Mouse (Mus musculus) embryonic facial prominence, embryonic 13.5 days (tissue): ENCODE results near the gene Dusp7. TPM values are rescaled to one million over a fixed set of nuclear protein-coding genes. Genes with fewer than 3 reads are reported as not detected.

Experiments
- ATAC-seq: fragments of 200-750 bp; cut with Nextera tagmentation; 2 replicates; pipeline ENCODE4 v1.8.0; 2017; ENCODE audit warnings: low read depth; ENCODE audit not compliant: insufficient number of reproducible peaks, insufficient read depth, low FRiP score, low TSS enrichment
- H3K27ac ChIP-seq: fragments of 300-500 bp; sonication (generic); 2 replicates; pipeline ENCODE4 v1.5.1; 2015; ENCODE audit warnings: moderate library complexity, mild to moderate bottlenecking, inconsistent platforms
- H3K27me3 ChIP-seq: fragments of 300-500 bp; sonication (generic); 2 replicates; pipeline ENCODE4 v1.6.1; 2015; ENCODE audit warnings: mild to moderate bottlenecking, inconsistent platforms
- H3K36me3 ChIP-seq: fragments of 300-500 bp; sonication (generic); 2 replicates; pipeline ENCODE4 v1.6.1; 2015; ENCODE audit warnings: mild to moderate bottlenecking, inconsistent platforms
- H3K4me1 ChIP-seq: fragments of 300-500 bp; sonication (generic); 2 replicates; pipeline ENCODE4 v1.6.1; 2015; ENCODE audit warnings: inconsistent platforms
- H3K4me2 ChIP-seq: fragments of 300-500 bp; sonication (generic); 2 replicates; pipeline ENCODE4 v1.6.1; 2015; ENCODE audit warnings: moderate library complexity, mild to moderate bottlenecking, inconsistent platforms
- H3K4me3 ChIP-seq: fragments of 300-500 bp; sonication (generic); 2 replicates; pipeline ENCODE4 v1.5.1; 2015; ENCODE audit warnings: mild to moderate bottlenecking, inconsistent platforms
- H3K9ac ChIP-seq: fragments of 300-500 bp; sonication (generic); 2 replicates; pipeline ENCODE4 v1.6.1; 2015; ENCODE audit warnings: mild to moderate bottlenecking, inconsistent platforms
- H3K9me3 ChIP-seq: fragments of 300-500 bp; sonication (generic); 2 replicates; pipeline ENCODE4 v1.6.1; 2016; ENCODE audit warnings: inconsistent platforms
- WGBS: fragments of 180-500 bp; shearing (Covaris S2); methylation state at CpG from one replicate; pipeline ENCODE4 v1.1.7; 2015; ENCODE audit warnings: mixed read lengths; 5-methylcytosine and 5-hydroxymethylcytosine counted together
- polyA plus RNA-seq: library from polyadenylated mRNA; unstranded; fragments of >200 nt; fragmentation: Nextera tagmentation; extraction: Ambion mirVana; gene quantifications from 2 replicates; pipeline ENCODE4 v1.2.1, GENCODE M21; 2015

Dusp7 gene
- 40.3 and 40.6 TPM in 2 replicates for polyA plus RNA-seq

DNA sequence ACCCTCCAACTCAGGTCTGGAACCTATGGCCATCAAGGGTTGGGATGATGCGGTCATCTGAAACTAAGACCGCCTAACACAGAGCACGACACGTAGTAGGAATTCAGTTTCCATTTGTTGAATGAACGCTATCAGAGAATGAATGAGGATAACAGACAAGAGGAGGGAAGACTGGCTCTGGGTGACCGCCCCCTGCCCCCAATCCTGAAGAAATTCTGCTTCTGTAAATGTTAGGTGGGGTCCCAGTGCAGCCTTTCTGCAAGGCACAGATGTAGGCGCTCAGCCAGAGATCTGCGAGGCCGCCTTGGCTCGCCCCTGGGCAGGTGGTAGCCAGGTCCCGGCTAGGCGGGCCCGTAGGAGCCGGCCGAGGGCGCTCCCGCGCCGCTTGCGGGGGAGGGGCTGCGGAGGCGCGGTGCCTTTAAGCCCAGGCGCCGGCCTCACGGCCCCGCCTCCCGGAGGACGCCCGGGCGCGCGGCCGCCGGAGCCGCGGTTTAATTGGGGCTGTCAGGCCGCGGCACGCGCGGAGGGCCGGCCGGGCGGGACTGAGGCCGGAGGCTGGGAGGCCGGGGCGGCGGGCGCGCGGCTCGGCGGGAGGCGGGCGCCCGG lies at the start of gene Dusp7:
TSS of gene Dusp7 (plus strand) at position 521 of the 606 bp plus-strand sequence.
- Histone ChIP-seq H3K36me3 (peaks cover 27% of the 10 kb centered on the region), H3K27me3 (no peaks in the 10 kb centered on the region), H3K27ac (peak within 1 kb of the TSS; percentile 99), H3K4me2 (peak within 1 kb of the TSS; percentile 96), H3K4me3 (peak within 1 kb of the TSS; percentile 97), H3K9me3 (no peaks in the 10 kb centered on the region), H3K4me1 (peaks cover 60% of the 10 kb centered on the region), H3K9ac (peak within 1 kb of the TSS; percentile 99)
- under 1% methylated on average over 48 of the region's 57 CpGs for WGBS
- peak; percentile 69 for ATAC-seq

DNA sequence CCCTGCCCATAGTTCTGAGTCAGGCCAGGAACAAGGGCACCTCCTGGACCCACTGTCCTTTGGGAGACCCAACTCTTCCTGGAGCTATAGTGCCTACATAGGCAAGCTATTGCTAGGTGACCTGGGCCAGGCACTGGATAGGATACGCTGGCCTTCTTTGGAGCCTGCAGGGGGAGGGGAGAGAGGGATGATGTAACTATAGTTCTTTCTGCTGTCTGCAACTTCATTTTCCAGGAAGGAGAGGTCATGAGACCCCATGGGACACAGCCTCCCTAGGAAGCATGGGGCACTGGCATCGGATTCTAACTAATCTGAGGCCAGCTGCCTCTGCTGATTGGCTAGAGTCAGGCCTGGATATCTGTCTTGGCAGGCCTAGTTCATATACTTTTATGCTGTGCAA lies 49.3 kb upstream of the Dusp7 start:
- peak overlapping the region; percentile 65; the same call in 1 of the 2 replicates for H3K27ac ChIP-seq
- no peak overlapping the region for H3K9ac ChIP-seq
- ATAC-seq: no peak

DNA sequence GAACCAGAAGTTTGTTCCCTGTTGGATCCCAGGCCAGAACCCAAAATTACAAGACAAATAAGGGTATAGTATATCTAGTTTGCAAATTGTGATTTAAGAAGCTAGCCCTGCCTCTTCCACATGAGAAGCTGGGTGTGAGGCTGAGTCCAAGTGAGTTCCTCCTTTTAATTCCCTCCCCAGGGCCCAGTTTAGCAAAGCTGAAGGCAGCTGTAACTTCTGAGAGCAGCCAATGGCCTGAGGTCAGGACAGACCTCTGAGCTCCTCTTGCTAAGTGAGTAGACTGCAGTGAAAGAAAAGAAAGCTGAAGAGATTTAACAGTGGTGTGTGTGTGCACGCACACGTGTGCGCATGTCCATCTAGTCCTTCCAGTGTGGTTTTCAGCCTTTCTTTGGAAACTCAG lies 45.9 kb upstream of the Dusp7 start:
- ATAC-seq: no peak
- H3K9ac ChIP-seq: peak overlapping the region; percentile 27; the same call in 1 of the 2 replicates
- no peak overlapping the region for H3K4me2 ChIP-seq
- H3K27ac ChIP-seq: peak overlapping the region; percentile 71
- H3K9me3 ChIP-seq: no peaks in the 10 kb centered on the region
- H3K4me1 ChIP-seq: peaks cover 77% of the 10 kb centered on the region
- H3K36me3 ChIP-seq: no peaks in the 10 kb centered on the region
- WGBS: 67% methylated on average over 3 of the region's 3 CpGs
- no peaks in the 10 kb centered on the region for H3K27me3 ChIP-seq
- H3K4me3 ChIP-seq: no peak overlapping the region

More for the DNA sequence above, 49.3 kb upstream of the Dusp7 start:
- H3K36me3 ChIP-seq: 0 out of 2 replicates have a peak, but pooled peaks cover 6% of the 10 kb centered on the region
- no peak overlapping the region for H3K4me3 ChIP-seq
- WGBS: 32% methylated on average over 2 of the region's 2 CpGs
- no peak overlapping the region for H3K4me2 ChIP-seq
- H3K4me1 ChIP-seq: peaks cover 65% of the 10 kb centered on the region
- H3K9me3 ChIP-seq: no peaks in the 10 kb centered on the region
- H3K27me3 ChIP-seq: no peaks in the 10 kb centered on the region

DNA sequence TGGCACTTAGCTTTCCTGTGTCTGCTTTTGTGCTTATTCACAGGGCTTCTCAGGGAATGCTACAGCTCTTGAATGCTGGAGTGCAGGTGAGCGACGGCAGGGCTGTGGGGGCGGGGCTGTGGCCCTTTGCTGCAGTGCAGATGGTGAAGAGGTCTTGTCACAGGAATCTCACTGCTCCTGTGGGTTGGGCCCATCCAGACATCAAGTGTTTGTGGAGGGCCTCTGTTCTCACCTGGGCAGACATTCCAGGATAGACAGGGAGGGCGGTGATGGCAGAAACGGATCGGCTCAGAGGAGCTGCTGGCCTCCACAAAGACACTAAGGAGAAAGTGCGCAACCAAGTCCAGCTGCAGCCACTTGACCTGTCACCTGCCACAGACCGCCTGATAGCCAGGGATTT lies 42.2 kb upstream of the Dusp7 start:
- H3K4me2 ChIP-seq: no peak overlapping the region
- H3K27ac ChIP-seq: peak overlapping the region; percentile 39; the same call in 1 of the 2 replicates
- H3K4me3 ChIP-seq: no peak overlapping the region
- 62% methylated on average over 8 of the region's 8 CpGs for WGBS
- H3K4me1 ChIP-seq: peaks cover 63% of the 10 kb centered on the region
- ATAC-seq: no peak
- no peak overlapping the region for H3K9ac ChIP-seq
- H3K9me3 ChIP-seq: no peaks in the 10 kb centered on the region
- H3K27me3 ChIP-seq: no peaks in the 10 kb centered on the region
- 0 out of 2 replicates have a peak, but pooled peaks cover 4% of the 10 kb centered on the region for H3K36me3 ChIP-seq

DNA sequence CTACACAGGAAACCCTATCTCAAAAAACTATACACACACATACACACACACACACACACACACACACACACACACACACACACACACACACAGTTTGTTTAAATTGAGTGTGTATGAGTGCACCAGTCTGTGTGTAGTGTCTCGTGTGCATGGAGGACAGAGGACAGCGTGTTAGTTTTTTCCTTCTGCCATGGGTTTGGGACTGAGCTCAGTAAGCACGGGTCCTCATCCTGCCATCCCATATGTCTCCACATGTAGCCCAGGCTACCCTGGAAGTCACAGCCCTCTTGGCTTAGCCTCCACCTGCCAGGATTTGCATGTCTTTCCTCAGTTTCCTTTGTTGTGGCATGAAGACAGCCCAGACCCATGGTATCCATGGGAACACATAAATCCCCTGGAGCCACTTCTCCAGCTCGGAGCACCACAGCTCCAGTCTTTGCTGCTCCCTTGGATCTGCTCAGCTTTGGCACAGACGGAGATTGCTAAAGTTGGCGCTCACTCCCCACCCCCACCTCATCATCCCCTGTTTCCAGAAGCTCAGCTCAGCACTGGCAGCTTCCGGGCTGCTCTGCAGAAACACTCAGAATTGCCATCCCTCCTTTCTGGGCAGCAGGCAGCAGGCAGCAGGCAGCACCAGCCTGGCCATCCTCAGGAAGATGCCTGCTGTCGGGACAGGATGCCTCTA lies 41.2 kb upstream of the Dusp7 start:
- Histone ChIP-seq H3K36me3 (0 out of 2 replicates have a peak, but pooled peaks cover 4% of the 10 kb centered on the region), H3K4me3 (no peak overlapping the region), H3K9me3 (no peaks in the 10 kb centered on the region), H3K27ac (no peak overlapping the region), H3K4me1 (peaks cover 63% of the 10 kb centered on the region), H3K27me3 (no peaks in the 10 kb centered on the region), H3K4me2 (no peak overlapping the region), H3K9ac (no peak overlapping the region)
- 0 out of 2 replicates have a peak, but pooled peaks have one; percentile 12 for ATAC-seq
- WGBS: 71% methylated on average over 8 of the region's 8 CpGs

DNA sequence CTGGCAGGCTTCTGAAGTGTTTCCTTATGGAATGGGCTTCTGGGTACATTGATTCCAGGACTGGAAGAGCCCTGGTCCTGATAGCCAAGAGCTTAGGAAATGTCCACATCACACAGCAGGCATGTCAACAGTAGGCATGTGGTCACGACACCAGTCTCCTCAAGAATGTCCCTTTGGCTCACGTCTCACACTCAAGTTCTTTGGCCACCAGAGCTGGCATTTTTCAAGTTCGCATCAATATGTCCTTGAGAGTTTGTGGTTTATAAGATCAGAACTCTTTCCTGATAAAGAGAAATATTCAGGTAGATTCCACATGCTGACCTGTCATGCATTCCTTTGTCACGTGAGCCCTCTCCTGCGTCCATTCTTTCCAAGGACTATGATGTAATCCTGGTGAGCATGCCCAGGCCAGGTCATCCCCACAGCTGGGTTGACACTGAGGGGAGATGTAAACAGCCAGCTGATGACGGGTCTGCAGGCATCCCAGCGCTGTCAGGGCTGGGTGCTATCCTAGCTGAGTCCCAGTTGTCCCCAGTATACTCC lies 40.3 kb upstream of the Dusp7 start:
- H3K4me1 ChIP-seq: peaks cover 62% of the 10 kb centered on the region
- 0 out of 2 replicates have a peak, but pooled peaks cover 4% of the 10 kb centered on the region for H3K36me3 ChIP-seq
- WGBS: 81% methylated on average over 7 of the region's 7 CpGs
- peak overlapping the region; percentile 57; the same call in 1 of the 2 replicates for H3K27ac ChIP-seq
- no peak overlapping the region for H3K4me3 ChIP-seq
- H3K9ac ChIP-seq: 0 out of 2 replicates have a peak overlapping the region, but pooled peaks have one; percentile 6
- H3K4me2 ChIP-seq: no peak overlapping the region
- H3K9me3 ChIP-seq: no peaks in the 10 kb centered on the region
- H3K27me3 ChIP-seq: no peaks in the 10 kb centered on the region
- ATAC-seq: no peak

DNA sequence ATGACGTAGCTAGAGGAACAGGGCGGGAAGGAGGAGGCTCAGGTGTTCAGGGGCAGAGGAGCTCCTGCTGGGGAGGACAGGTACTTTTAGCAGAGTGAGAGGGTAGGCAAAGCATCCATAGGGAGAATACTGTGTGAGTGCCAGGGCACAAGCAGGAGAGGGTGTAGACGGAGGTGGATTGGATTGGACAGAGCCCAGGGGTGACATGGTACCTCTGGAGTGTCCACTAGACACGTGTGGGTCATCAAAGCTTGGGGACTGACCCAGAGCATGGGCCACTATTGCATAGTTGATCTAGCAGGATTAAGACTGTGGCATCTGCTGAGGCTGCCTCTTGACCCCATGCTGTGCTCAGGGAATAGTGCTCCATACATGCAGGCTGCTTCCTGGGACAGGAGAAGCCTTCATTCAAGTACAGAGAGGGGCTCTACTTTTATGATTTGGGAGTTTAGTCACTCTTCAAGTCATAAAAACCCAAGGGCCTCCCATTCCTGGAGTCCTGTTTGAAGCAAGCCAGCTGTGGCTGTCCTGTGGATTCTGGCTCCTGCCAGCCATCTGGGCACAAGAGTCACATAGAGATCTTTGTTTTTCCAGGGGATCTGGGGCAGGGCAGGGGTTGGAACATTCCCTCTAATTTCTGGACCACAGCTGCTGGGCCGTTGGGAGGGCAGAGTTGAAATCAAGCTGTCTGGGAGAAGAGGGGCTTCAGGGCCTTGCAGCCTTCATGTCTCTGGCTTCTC lies 39.5 kb upstream of the Dusp7 start:
- WGBS: 64% methylated on average over 5 of the region's 5 CpGs
- peak overlapping the region; percentile 57; the same call in 1 of the 2 replicates for H3K27ac ChIP-seq
- no peak for ATAC-seq
- H3K36me3 ChIP-seq: 0 out of 2 replicates have a peak, but pooled peaks cover 4% of the 10 kb centered on the region
- H3K9me3 ChIP-seq: no peaks in the 10 kb centered on the region
- no peak overlapping the region for H3K4me3 ChIP-seq
- peaks cover 63% of the 10 kb centered on the region for H3K4me1 ChIP-seq
- 0 out of 2 replicates have a peak overlapping the region, but pooled peaks have one; percentile 6 for H3K9ac ChIP-seq
- no peak overlapping the region for H3K4me2 ChIP-seq
- no peaks in the 10 kb centered on the region for H3K27me3 ChIP-seq

DNA sequence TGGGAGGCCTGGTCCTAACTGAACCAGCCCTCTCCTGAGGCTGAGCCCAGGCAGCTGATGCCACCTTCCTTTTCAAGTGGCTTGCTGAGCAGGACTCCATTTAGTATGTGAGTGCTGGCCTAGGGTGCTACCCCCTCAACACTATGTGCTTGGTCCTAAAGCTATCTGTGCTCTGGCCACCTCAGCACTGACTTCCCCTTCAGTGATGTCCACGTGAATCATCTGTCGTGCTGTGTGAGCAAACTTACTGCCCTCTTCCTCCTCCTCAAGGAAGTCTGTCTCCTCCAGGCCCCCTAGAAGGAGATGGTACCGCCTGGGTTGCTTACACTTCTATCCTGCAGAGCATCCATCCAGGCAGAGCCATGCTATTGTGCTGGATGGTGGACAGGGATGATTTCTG lies 35.7 kb upstream of the Dusp7 start:
- H3K9me3 ChIP-seq: no peaks in the 10 kb centered on the region
- 0 out of 2 replicates have a peak, but pooled peaks cover 4% of the 10 kb centered on the region for H3K36me3 ChIP-seq
- no peak overlapping the region for H3K4me2 ChIP-seq
- no peak for ATAC-seq
- H3K27me3 ChIP-seq: no peaks in the 10 kb centered on the region
- H3K27ac ChIP-seq: no peak overlapping the region
- 81% methylated on average over 3 of the region's 3 CpGs for WGBS
- peak overlapping the region; percentile 16; the same call in 1 of the 2 replicates for H3K9ac ChIP-seq
- no peak overlapping the region for H3K4me3 ChIP-seq
- H3K4me1 ChIP-seq: peaks cover 66% of the 10 kb centered on the region

DNA sequence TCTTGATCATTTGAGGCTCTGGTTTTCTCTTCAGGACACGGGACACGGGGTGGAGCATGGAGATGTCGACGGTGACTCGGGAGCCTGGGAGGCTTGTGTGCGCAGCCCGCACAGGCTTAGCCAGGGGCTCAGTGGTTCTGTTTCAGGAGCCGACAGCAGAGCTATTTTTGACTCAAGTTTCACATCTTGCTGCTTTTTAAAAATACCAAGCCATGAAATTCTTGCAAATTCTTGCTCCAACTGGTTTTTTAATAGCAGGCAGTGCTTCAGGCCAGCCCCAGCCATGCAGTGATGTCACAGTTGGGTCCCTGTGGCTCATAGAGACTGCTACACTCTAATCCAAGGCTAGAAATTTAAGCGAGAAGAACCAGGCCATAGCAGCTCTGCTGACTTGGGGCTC lies 30.8 kb upstream of the Dusp7 start:
- H3K4me2 ChIP-seq: peak overlapping the region; percentile 32; the same call in 1 of the 2 replicates
- H3K27ac ChIP-seq: peak overlapping the region; percentile 98
- no peaks in the 10 kb centered on the region for H3K27me3 ChIP-seq
- peaks cover 82% of the 10 kb centered on the region for H3K4me1 ChIP-seq
- peak overlapping the region; percentile 44; the same call in 1 of the 2 replicates for H3K9ac ChIP-seq
- 18% methylated on average over 9 of the region's 9 CpGs for WGBS
- H3K9me3 ChIP-seq: no peaks in the 10 kb centered on the region
- no peak overlapping the region for H3K4me3 ChIP-seq
- no peaks in the 10 kb centered on the region for H3K36me3 ChIP-seq
- no peak for ATAC-seq

DNA sequence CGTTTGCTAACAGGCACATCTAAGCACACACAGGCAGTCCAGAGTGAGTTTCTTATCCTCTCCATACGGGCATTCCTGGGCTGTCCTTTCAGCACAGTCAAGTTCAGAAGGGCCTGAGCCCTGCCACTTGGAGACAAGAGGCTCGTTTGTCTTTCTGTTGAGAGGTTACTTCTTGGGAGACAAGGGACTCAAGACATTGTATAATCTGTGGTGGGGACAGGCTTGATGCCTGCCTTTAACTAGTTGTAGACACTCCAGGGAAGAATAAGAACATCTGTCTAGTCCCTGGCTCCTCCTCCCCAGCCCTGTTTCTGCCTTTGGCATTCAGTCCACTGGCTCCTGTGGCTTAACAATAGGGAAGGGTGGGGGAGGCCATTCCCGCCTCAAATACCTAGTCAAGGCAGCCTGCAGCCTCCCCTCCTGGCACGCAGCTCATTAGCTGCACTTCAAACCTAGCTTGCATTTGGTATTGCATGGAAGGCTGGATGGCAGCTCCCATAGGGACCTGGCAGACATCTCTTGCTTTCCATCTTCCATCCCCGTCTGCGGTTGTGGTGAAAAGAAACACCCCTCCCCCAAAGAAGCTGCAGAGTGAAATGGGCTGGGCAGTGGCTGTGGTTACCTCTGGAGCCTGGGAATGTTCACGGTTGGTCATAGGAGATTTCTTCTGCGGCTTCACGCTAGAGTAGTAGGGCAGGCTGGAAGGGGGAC lies 29.8 kb upstream of the Dusp7 start:
- Histone ChIP-seq H3K4me1 (peaks cover 83% of the 10 kb centered on the region), H3K4me2 (peak overlapping the region; percentile 32), H3K27ac (peak overlapping the region; percentile 98), H3K27me3 (no peaks in the 10 kb centered on the region), H3K4me3 (no peak overlapping the region; the same call in 1 of the 2 replicates), H3K9me3 (no peaks in the 10 kb centered on the region), H3K9ac (peak overlapping the region; percentile 44; the same call in 1 of the 2 replicates), H3K36me3 (no peaks in the 10 kb centered on the region)
- ATAC-seq: peak; percentile 40
- WGBS: 5% methylated on average over 10 of the region's 10 CpGs
